In genomic region chr11:115162205-115162601, GRCm38 (mm10) we compare ENCODE assay signal across 8 mouse cellular contexts. TPM values are rescaled to one million over a fixed set of nuclear protein-coding genes. Genes with fewer than 3 reads are reported as not detected.
DNase-seq lines count a peak whose midpoint lies in the region; ATAC-seq and TF ChIP-seq lines count a peak whose summit lies in the region.

No protein-coding gene starts in this region.

- peaks cover 34% of the 10 kb centered on the region for H3K27me3 ChIP-seq in erythroblast, embryonic 14.5 days (ENCODE audit: control insufficient read depth)
- H3K27me3 ChIP-seq in forebrain, embryonic 15.5 days, result peaks cover 41% of the 10 kb centered on the region; the same call in 1 of the 2 replicates
- H3K27me3 ChIP-seq in liver, embryonic 14.5 days (ENCODE audit: control insufficient read depth, insufficient read depth, low read length), result peaks cover 5% of the 10 kb centered on the region

- no peak for ATAC-seq in erythroblast, adult 5-6 weeks (replicated peaks; ENCODE audit: low FRiP score, poor library complexity, severe bottlenecking)
- no peak for ATAC-seq in forebrain, embryonic 15.5 days (replicated peaks)
- no peak for ATAC-seq in liver, embryonic 14.5 days (ENCODE audit: insufficient read depth)
- no peak for ATAC-seq in megakaryocyte-erythroid progenitor cell, adult 5-6 weeks (replicated peaks; ENCODE audit: low FRiP score, low TSS enrichment, poor library complexity, severe bottlenecking)

- TF ChIP-seq EP300 in liver, embryonic 14.5 days (IDR thresholded peaks at IDR 0.05; ENCODE audit: low read depth), result no peak

- DNase-seq in 416B (ENCODE audit: low read depth), result peak; percentile 77
- no peak for DNase-seq in liver, embryonic 14.5 days (ENCODE audit: low read depth in 3 of 3, low spot score in 3 of 3)
- DNase-seq in layer of hippocampus, postnatal 10 days (ENCODE audit: low spot score in 2 of 2), result no peak
- no peak for DNase-seq in cerebellum, postnatal 36 days

- H3K9me3 ChIP-seq in erythroblast, embryonic 14.5 days (ENCODE audit: control insufficient read depth, low read length), result no peaks in the 10 kb centered on the region
- no peaks in the 10 kb centered on the region for H3K9me3 ChIP-seq in forebrain, embryonic 15.5 days
- no peaks in the 10 kb centered on the region for H3K9me3 ChIP-seq in liver, embryonic 14.5 days (ENCODE audit: control insufficient read depth, low read length)

- peak overlapping the region; percentile 81 for H3K4me2 ChIP-seq in forebrain, embryonic 15.5 days (replicated peaks)
- peak overlapping the region; percentile 90 for H3K4me2 ChIP-seq in liver, embryonic 14.5 days (ENCODE audit: low read depth)

- peak overlapping the region; percentile 80 for H3K4me3 ChIP-seq in erythroblast, embryonic 14.5 days (replicated peaks)
- H3K4me3 ChIP-seq in forebrain, embryonic 15.5 days, result no peak overlapping the region
- peak overlapping the region in 1 of 2 experiments; percentile 90; a peak in 2 of 4 replicates for H3K4me3 ChIP-seq in liver, embryonic 14.5 days (ENCODE audit: insufficient read depth in 1 of 2, low read depth in 2 of 2, low read length in 2 of 2)

- H3K27ac ChIP-seq in forebrain, embryonic 15.5 days (replicated peaks), result no peak overlapping the region
- no peak overlapping the region; the same call in 1 of the 2 replicates for H3K27ac ChIP-seq in liver, embryonic 14.5 days

- H3K4me1 ChIP-seq in erythroblast, embryonic 14.5 days (ENCODE audit: control insufficient read depth), result peaks cover 39% of the 10 kb centered on the region
- H3K4me1 ChIP-seq in forebrain, embryonic 15.5 days, result peaks cover 37% of the 10 kb centered on the region
- peaks cover 12 to 23% of the 10 kb centered on the region in 2 experiments for H3K4me1 ChIP-seq in liver, embryonic 14.5 days (replicated peaks; ENCODE audit: control insufficient read depth in 2 of 2, insufficient read depth in 2 of 2, low read length in 1 of 2)

- no peak overlapping the region for H3K9ac ChIP-seq in forebrain, embryonic 15.5 days (replicated peaks)
- H3K9ac ChIP-seq in liver, embryonic 14.5 days (replicated peaks), result no peak overlapping the region; the same call in 1 of the 2 replicates

- whole genome bisulfite sequencing in forebrain, embryonic 15.5 days, result 31% methylated on average over 9 of the region's 9 CpGs
- WGBS in liver, embryonic 14.5 days (ENCODE audit: insufficient replicate concordance), result 16% methylated on average over 9 of the region's 9 CpGs

- no peaks in the 10 kb centered on the region for H3K36me3 ChIP-seq in erythroblast, embryonic 14.5 days (ENCODE audit: control insufficient read depth)
- no peaks in the 10 kb centered on the region for H3K36me3 ChIP-seq in forebrain, embryonic 15.5 days
- H3K36me3 ChIP-seq in liver, embryonic 14.5 days (replicated peaks; ENCODE audit: control insufficient read depth, insufficient read depth, low read depth), result no peaks in the 10 kb centered on the region

- TF ChIP-seq CTCF in liver, embryonic 14.5 days (IDR thresholded peaks at IDR 0.05; ENCODE audit: low read depth), result no peak

RNA-seq across cellular contexts. Expression of gene Slc9a3r1, which starts 0.9 kb away (rescaled TPM):
- 1.8 and 2.1 TPM in 2 replicates for polyA plus RNA-seq in erythroblast, embryonic 14.5 days (2012)
- 22.2 and 22.5 TPM in 2 replicates for total RNA-seq in erythroblast, adult 5-6 weeks (2015; ENCODE audit: low replicate concordance)
- 17.7 and 19.1 TPM in 2 replicates for total RNA-seq in erythroblast, adult 5-6 weeks (2017; ENCODE audit: low replicate concordance)
- polyA plus RNA-seq in forebrain, embryonic 15.5 days (2015; fragmentation: Nextera tagmentation; extraction: Ambion mirVana), result 45.8 and 50.5 TPM in 2 replicates
- 37.9 and 41.4 TPM in 2 replicates for polyA plus RNA-seq in liver, embryonic 14.5 days (2012; rRNA removed)
- polyA plus RNA-seq in liver, embryonic 14.5 days (2014; fragmentation: Nextera tagmentation; extraction: Ambion mirVana), result 49.6 and 58.3 TPM in 2 replicates
- total RNA-seq in megakaryocyte-erythroid progenitor cell, adult 5-6 weeks (2014; fragmentation: Nextera tagmentation), result 20.4 and 22.2 TPM in 2 replicates
- 25.9 and 28.3 TPM in 2 replicates for total RNA-seq in megakaryocyte-erythroid progenitor cell, adult 5-6 weeks (2017)
- total RNA-seq in layer of hippocampus, postnatal 10 days (2021), result 10 to 100 TPM; 70.4 to 78.0 TPM

RNA-seq across cellular contexts. Expression of gene Tmem104, which starts 25.1 kb away (rescaled TPM):
- polyA plus RNA-seq in erythroblast, embryonic 14.5 days (2012), result 0.21 and 0.29 TPM in 2 replicates
- 4.6 and 5.2 TPM in 2 replicates for total RNA-seq in erythroblast, adult 5-6 weeks (2015; ENCODE audit: low replicate concordance)
- total RNA-seq in erythroblast, adult 5-6 weeks (2017; ENCODE audit: low replicate concordance), result 0.85 and 1.5 TPM in 2 replicates
- polyA plus RNA-seq in forebrain, embryonic 15.5 days (2015; fragmentation: Nextera tagmentation; extraction: Ambion mirVana), result 10.8 and 12.4 TPM in 2 replicates
- polyA plus RNA-seq in liver, embryonic 14.5 days (2012; rRNA removed), result 1.7 and 2.1 TPM in 2 replicates
- polyA plus RNA-seq in liver, embryonic 14.5 days (2014; fragmentation: Nextera tagmentation; extraction: Ambion mirVana), result 4.0 and 4.1 TPM in 2 replicates
- 5.0 and 10.1 TPM in 2 replicates for total RNA-seq in megakaryocyte-erythroid progenitor cell, adult 5-6 weeks (2014; fragmentation: Nextera tagmentation)
- 1.8 and 7.9 TPM in 2 replicates for total RNA-seq in megakaryocyte-erythroid progenitor cell, adult 5-6 weeks (2017)
- 10 to 100 TPM; 15.1 to 20.2 TPM for total RNA-seq in layer of hippocampus, postnatal 10 days (2021)

RNA-seq across cellular contexts. Expression of gene Nat9, which starts 25.5 kb away (rescaled TPM):
- 0.99 and 1.5 TPM in 2 replicates for polyA plus RNA-seq in erythroblast, embryonic 14.5 days (2012)
- total RNA-seq in erythroblast, adult 5-6 weeks (2015; ENCODE audit: low replicate concordance), result 3.1 and 8.8 TPM in 2 replicates
- total RNA-seq in erythroblast, adult 5-6 weeks (2017; ENCODE audit: low replicate concordance), result 8.8 and 10.5 TPM in 2 replicates
- 19.0 and 24.1 TPM in 2 replicates for polyA plus RNA-seq in forebrain, embryonic 15.5 days (2015; fragmentation: Nextera tagmentation; extraction: Ambion mirVana)
- polyA plus RNA-seq in liver, embryonic 14.5 days (2012; rRNA removed), result 6.0 and 7.7 TPM in 2 replicates
- polyA plus RNA-seq in liver, embryonic 14.5 days (2014; fragmentation: Nextera tagmentation; extraction: Ambion mirVana), result 8.2 and 8.5 TPM in 2 replicates
- 15.0 and 24.9 TPM in 2 replicates for total RNA-seq in megakaryocyte-erythroid progenitor cell, adult 5-6 weeks (2014; fragmentation: Nextera tagmentation)
- 19.4 and 51.5 TPM in 2 replicates for total RNA-seq in megakaryocyte-erythroid progenitor cell, adult 5-6 weeks (2017)
- total RNA-seq in layer of hippocampus, postnatal 10 days (2021), result 10 to 100 TPM; 15.8 to 17.6 TPM

RNA-seq across cellular contexts. Expression of gene Cd300lf, which starts 28.4 kb away (rescaled TPM):
- polyA plus RNA-seq in erythroblast, embryonic 14.5 days (2012), result not detected in 2 replicates
- 6.3 and 17.3 TPM in 2 replicates for total RNA-seq in erythroblast, adult 5-6 weeks (2015; ENCODE audit: low replicate concordance)
- 11.3 and 13.7 TPM in 2 replicates for total RNA-seq in erythroblast, adult 5-6 weeks (2017; ENCODE audit: low replicate concordance)
- 0.10 TPM in 1 of 2 replicates, not detected in the other for polyA plus RNA-seq in forebrain, embryonic 15.5 days (2015; fragmentation: Nextera tagmentation; extraction: Ambion mirVana)
- polyA plus RNA-seq in liver, embryonic 14.5 days (2012; rRNA removed), result 1.5 and 1.6 TPM in 2 replicates
- polyA plus RNA-seq in liver, embryonic 14.5 days (2014; fragmentation: Nextera tagmentation; extraction: Ambion mirVana), result 0.97 and 1.1 TPM in 2 replicates
- 2.1 TPM in 1 of 2 replicates, not detected in the other for total RNA-seq in megakaryocyte-erythroid progenitor cell, adult 5-6 weeks (2014; fragmentation: Nextera tagmentation)
- 1.0 and 3.4 TPM in 2 replicates for total RNA-seq in megakaryocyte-erythroid progenitor cell, adult 5-6 weeks (2017)
- under 1 TPM; 0.27 to 0.50 TPM for total RNA-seq in layer of hippocampus, postnatal 10 days (2021)
